Comparison of ENCODE assay signal across 8 mouse cellular contexts in the genomic region with DNA sequence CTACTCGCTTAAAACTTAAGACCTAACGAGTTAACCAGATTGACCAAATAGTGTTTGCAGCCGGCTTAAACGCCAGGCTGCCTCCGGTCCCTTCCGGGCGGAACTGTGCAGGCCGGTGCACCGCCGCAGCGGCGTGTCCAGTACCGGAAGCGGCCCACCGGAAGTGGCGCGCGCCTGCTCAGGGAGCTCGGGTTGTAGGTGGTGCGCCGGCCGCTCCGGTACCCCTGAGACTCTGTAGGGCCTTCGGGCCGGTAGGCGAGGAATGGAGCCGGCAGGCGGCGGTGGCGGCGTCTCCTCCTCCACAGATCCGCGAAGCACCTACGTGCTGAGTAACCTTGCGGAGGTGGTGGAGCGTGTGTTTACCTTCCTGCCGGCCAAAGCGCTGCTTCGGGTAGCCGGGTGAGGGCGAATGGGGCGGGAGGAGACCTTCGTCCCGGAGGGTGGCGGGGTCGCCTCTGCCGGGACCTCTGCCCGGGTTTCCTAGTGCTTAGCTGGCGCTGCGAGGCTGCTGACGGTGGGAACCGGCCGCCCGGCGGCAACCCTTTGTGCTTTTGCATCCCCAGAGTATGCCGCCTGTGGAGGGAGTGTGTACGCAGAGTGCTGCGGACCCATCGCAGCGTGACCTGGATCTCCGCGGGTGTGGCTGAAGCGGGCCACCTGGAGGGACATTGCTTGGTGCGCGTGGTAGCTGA. TPM values are rescaled to one million over a fixed set of nuclear protein-coding genes. Genes with fewer than 3 reads are reported as not detected.
DNase-seq lines count a peak whose midpoint lies in the region; ATAC-seq and TF ChIP-seq lines count a peak whose summit lies in the region.

Fbxo22 (plus strand) TSS at position 136 of the 692 bp plus-strand sequence.

- no peaks in the 10 kb centered on the region for H3K36me3 ChIP-seq in lung, postnatal 0 days (ENCODE audit: insufficient read depth, low read length)

- H3K4me2 ChIP-seq in lung, postnatal 0 days (replicated peaks; ENCODE audit: low read depth, low read length): peak within 1 kb of the TSS; percentile 83

- H3K9ac ChIP-seq in lung, postnatal 0 days (replicated peaks; ENCODE audit: low read depth): peak within 1 kb of the TSS; percentile 74

- peaks cover 10% of the 10 kb centered on the region; the same call in 1 of the 2 replicates for H3K4me1 ChIP-seq in lung, postnatal 0 days (ENCODE audit: insufficient read depth, low read depth, low read length)

- peak; percentile 97 for ATAC-seq in frontal cortex, adult (ENCODE audit: low TSS enrichment)
- peak; percentile 81 to 88 for ATAC-seq in hematopoietic stem cell, adult 5-6 weeks (replicated peaks in 1 of 2; ENCODE audit: insufficient read depth in 1 of 2, low FRiP score in 2 of 2, low TSS enrichment in 1 of 2, low read depth in 1 of 2, poor library complexity in 2 of 2, severe bottlenecking in 2 of 2)
- ATAC-seq in lung, postnatal 0 days: peak; percentile 100

- H3K27ac ChIP-seq in lung, postnatal 0 days (ENCODE audit: low read length): peak within 1 kb of the TSS; percentile 86

- peak within 1 kb of the TSS; percentile 87 for H3K4me3 ChIP-seq in lung, postnatal 0 days (ENCODE audit: low read depth, low read length)

- TF ChIP-seq CTCF in lung, postnatal 0 days (IDR thresholded peaks at IDR 0.05): peak; percentile 37

- DNase-seq in Muller cell, postnatal 12 days (ENCODE audit: inconsistent ontology term): peak; percentile 91
- peak; percentile 81 for DNase-seq in cerebellum, adult 9-10 months
- peak; percentile 82 for DNase-seq in layer of hippocampus, adult 9-11 months
- DNase-seq in lung, postnatal 0 days (ENCODE audit: low spot score): peak; percentile 93
- DNase-seq in ovary, postnatal 10 days (ENCODE audit: low spot score): peak; percentile 78
- peak; percentile 81 for DNase-seq in thymus, postnatal 0 days (ENCODE audit: low spot score)

- TF ChIP-seq EP300 in lung, postnatal 0 days (IDR thresholded peaks at IDR 0.05): no peak

- no peaks in the 10 kb centered on the region for H3K9me3 ChIP-seq in lung, postnatal 0 days (ENCODE audit: low read length)

- under 1% methylated on average over 52 of the region's 65 CpGs for WGBS in lung, postnatal 0 days

- no peaks in the 10 kb centered on the region for H3K27me3 ChIP-seq in lung, postnatal 0 days (replicated peaks; ENCODE audit: insufficient read depth, low read length)

RNA-seq across cellular contexts. Expression of gene Fbxo22, which starts in this region (rescaled TPM):
- 44.5 and 60.9 TPM in 2 replicates for total RNA-seq in hematopoietic stem cell, adult 5-6 weeks (2017)
- polyA plus RNA-seq in lung, postnatal 0 days (2015; fragmentation: Nextera tagmentation; extraction: Ambion mirVana): 27.4 and 34.0 TPM in 2 replicates
- polyA plus RNA-seq in thymus, postnatal 0 days (2015; fragmentation: Nextera tagmentation; extraction: Ambion mirVana): 28.5 and 36.9 TPM in 2 replicates

Comparison
In these comparisons a context has a peak if more than half of its experiments do, and no peak if none do; other contexts are left out.
1. Peak in every context shown above with its lines: DNase-seq, ATAC-seq, H3K4me3 ChIP-seq and H3K27ac ChIP-seq.